Mouse (Mus musculus) heart, postnatal 36 days (tissue): ENCODE data around the gene Prss1. TPM values are rescaled to one million over a fixed set of nuclear protein-coding genes. Genes with fewer than 3 reads are reported as not detected.
"Not testable (repeated sequence)": the region's sequence is repeated elsewhere in the genome, so short reads cannot be mapped to it uniquely, and the experiment has no call there.

Experiments
- DNase-seq, 2 experiments: peaks; one replicate each; pipeline ENCODE4 v3.0.0; 2021 to 2022
- intact Hi-C: fragments of 180-260 bp; cut with DNase I; formaldehyde crosslinking; loops from one replicate; pipeline ENCODE4 v1.15.1; 2025
- total RNA-seq, 2 experiments: library from RNA; stranded (reverse); gene quantifications; 2 replicates each; pipeline ENCODE4 v1.2.3; 2021

Gene Prss1
- not detected for total RNA-seq

DNA sequence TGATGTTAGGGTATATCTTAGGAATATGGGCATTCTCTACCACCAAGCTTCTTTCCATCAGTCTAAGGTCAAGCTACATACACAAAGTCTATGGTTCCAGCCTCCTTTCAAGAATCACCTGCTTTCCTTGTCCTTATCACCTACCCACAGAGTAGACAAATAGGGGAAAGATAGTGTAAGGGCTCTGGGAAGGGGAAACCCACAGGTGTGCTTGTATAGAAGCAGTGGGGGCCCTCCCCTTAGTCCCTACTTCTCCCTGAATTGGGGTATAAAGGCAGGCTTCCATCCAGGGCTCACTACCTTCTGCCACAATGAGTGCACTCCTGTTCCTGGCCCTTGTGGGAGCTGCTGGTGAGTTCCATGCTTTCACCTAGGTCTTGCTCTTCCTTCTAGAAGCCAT lies at the start of gene Prss1:
Gene Prss1 (plus strand): TSS at position 301 of the 400 bp plus-strand sequence.
- DNase-seq, result not testable (repeated sequence)
- intact Hi-C loops, result loop anchor here (5.0 kb wide), 1 partner anchor 66 kb away; the partner anchor contains the start of gene Gm5771

DNA sequence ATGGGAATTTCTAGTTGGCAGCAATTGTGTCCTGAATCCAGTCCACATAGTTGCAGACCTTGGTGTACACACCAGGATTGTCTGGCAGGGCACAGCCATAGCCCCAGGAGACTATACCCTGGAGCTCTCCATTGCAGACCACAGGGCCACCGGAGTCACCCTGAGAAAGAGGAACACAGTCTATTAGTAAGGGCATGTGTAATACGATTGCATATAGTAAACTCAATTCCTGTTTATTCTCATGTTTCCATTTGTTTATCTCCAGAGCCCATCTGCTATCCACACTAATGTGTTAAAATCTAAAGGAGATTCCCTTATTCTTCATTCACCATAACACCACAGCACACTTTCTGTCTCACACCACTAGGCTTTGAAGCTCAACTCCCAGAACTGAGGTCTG lies 16.5 kb upstream of the Prss1 start:
- DNase-seq, intact Hi-C loops: not testable (repeated sequence)

DNA sequence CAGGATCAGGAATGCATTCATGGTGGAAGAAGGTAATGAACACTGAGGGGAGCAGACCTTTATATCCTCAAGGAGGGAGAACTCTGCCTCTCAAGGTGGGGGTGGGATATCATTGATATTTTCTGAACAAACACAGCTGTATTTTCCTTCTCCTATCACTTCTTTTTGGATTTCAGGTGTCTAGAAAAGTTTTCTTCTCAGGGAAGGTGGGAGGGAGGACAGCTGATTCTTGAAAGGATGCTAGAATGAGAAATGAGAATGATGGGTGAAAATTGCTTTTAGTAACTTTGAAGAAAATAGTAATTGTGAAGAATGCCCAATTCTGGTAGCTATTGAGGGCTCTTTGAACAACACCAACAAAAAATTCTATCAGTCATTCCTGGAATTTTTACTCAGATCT lies 12.7 kb upstream of the Prss1 start, which contains the start of gene Gm10334:
Gene Gm10334 (minus strand): TSS at position 101 of the 400 bp plus-strand sequence.
- intact Hi-C loops, result loop anchor here (5.0 kb wide), 1 partner anchor 69 kb away; the partner anchor contains the start of gene Prss3
- not testable (repeated sequence) for DNase-seq

DNA sequence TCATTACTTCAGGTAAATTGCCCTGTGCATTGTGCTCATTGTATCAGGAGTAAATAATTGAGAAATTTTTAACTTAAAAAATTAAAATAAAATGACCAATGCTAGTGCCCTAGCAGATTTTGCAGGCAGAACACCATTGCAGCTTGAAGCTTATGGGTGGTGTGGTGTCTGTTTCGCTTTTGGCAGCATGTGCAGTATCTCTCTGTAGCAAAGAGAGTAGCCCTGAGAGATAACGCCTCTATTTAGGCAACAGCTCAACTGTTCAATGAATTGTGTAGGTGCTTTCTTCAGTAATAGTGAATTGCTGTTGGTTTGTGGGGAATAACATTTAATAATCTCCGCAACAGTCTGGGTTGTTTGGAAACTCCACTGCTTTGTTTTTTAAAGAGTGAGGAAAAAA lies 40.6 kb downstream of the Prss1 start:
- intact Hi-C loops, result no loop called here
- DNase-seq, result no peak

DNA sequence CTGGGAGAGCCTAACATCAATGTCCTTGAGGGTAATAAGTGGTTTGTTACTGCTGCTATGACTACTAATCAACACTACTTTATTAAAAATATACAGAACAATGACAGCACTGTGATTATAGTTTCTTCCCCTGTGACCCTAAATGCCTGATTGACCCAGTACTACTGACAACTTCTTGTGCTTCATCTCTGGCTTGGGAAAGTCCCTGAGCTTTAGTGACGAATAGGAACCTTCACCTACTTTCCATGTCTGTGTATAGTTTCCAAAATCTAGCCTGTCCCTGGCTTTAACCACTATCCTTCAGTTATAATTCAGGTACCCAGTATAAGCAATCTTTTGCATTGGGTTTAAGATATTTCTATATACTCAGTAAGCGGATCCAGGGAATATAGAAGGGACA lies 46.2 kb downstream of the Prss1 start:
- no peak for DNase-seq
- intact Hi-C loops, result loop anchor here (5.0 kb wide), 1 partner anchor 243 kb away; no protein-coding TSS in a partner anchor

DNA sequence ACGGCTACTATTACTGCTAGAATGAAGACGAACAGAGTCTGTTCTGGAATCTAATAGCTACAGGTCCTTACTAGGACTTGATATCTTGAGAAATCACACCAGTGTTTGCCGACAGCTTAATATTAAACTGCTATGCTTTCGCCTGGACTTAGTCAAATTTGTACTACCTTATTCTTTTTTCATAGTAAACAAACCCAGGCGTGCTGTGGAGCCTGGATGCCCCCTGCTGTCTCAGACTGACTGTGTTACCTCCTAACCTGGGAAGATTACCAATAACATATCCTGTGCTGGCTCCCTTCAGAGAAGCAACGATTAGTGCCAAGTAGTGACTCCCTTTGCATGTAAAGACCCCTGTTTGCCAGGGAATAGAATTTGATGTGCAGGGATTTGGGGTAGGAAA lies 46.6 kb downstream of the Prss1 start:
- intact Hi-C loops, result no loop called here
- DNase-seq, result no peak

Other genes starting within 250 kb of the Prss1 start
- not detected for gene Try4, start 156.7 kb upstream of the Prss1 start, total RNA-seq
- gene Try5, start 142.1 kb upstream of the Prss1 start, total RNA-seq, result not detected
- not detected for gene Try10, start 104.8 kb upstream of the Prss1 start, total RNA-seq
- gene Prss3, start 81.3 kb upstream of the Prss1 start, total RNA-seq, result not detected
- not detected for gene Gm5771, start 66.6 kb upstream of the Prss1 start, total RNA-seq
- not detected for gene Gm10334, start 12.8 kb upstream of the Prss1 start, total RNA-seq
- not detected for gene Prss2, start 62.9 kb downstream of the Prss1 start, total RNA-seq
- 1 to 10 TPM; 1.3 to 2.1 TPM for gene Ephb6, start 146.6 kb downstream of the Prss1 start, total RNA-seq
- not detected for gene Trpv6, start 177.5 kb downstream of the Prss1 start, total RNA-seq
- not detected for gene Trpv5, start 221.8 kb downstream of the Prss1 start, total RNA-seq
- gene Llcfc1, start 225.5 kb downstream of the Prss1 start, total RNA-seq, result not detected
- under 1 TPM; 0.11 to 0.50 TPM for gene Kel, start 245.4 kb downstream of the Prss1 start, total RNA-seq